Comparison of ENCODE assay signal across 8 mouse cellular contexts in genomic region chr5:81023923-81024715, GRCm38 (mm10). TPM values are rescaled to one million over a fixed set of nuclear protein-coding genes. Genes with fewer than 3 reads are reported as not detected.
A peak's percentile ranks its signal among the peaks of the same experiment; 100 is the strongest.
DNase-seq lines count a peak whose midpoint lies in the region; ATAC-seq and TF ChIP-seq lines count a peak whose summit lies in the region.
"Had no signal": no experiment of that assay in that cellular context is flagged by ENCODE, and none has a peak within 500 bp of the region (broad histone marks: within the 10 kb centered on the region; RNA-seq: fewer than 3 reads in every experiment).

No protein-coding gene starts in this region.

- no peak for TF ChIP-seq EP300 in heart, postnatal 0 days (IDR thresholded peaks at IDR 0.05; ENCODE audit: low read depth)

- TF ChIP-seq CTCF in heart, postnatal 0 days (IDR thresholded peaks at IDR 0.05; ENCODE audit: low read depth): no peak

- no peak overlapping the region for H3K9ac ChIP-seq in heart, postnatal 0 days (replicated peaks; ENCODE audit: low read depth, low read length)
- H3K9ac ChIP-seq in lung, embryonic 16.5 days (ENCODE audit: low read length): no peak overlapping the region
- no peak overlapping the region for H3K9ac ChIP-seq in stomach, embryonic 16.5 days (ENCODE audit: low read length)
- H3K9ac ChIP-seq: liver, embryonic 15.5 days had no signal

- peaks cover 11% of the 10 kb centered on the region for H3K4me1 ChIP-seq in heart, postnatal 0 days (ENCODE audit: control insufficient read depth, insufficient read depth)
- H3K4me1 ChIP-seq in lung, embryonic 16.5 days (replicated peaks; ENCODE audit: control insufficient read depth, insufficient read depth, low read length): peaks cover 14% of the 10 kb centered on the region; the same call in 1 of the 2 replicates
- no peaks in the 10 kb centered on the region for H3K4me1 ChIP-seq in stomach, embryonic 16.5 days (ENCODE audit: control insufficient read depth, insufficient read depth, low read length)
- H3K4me1 ChIP-seq: liver, embryonic 15.5 days had no signal

- no peak overlapping the region for H3K4me3 ChIP-seq in heart, postnatal 0 days (ENCODE audit: low read depth, low read length)
- peak overlapping the region; percentile 0; the same call in 1 of the 2 replicates for H3K4me3 ChIP-seq in lung, embryonic 16.5 days (ENCODE audit: low read length)
- H3K4me3 ChIP-seq in stomach, embryonic 16.5 days (replicated peaks; ENCODE audit: low read length): 0 out of 2 replicates have a peak overlapping the region, but pooled peaks have one; percentile 18
- H3K4me3 ChIP-seq: liver, embryonic 15.5 days had no signal

- H3K9me3 ChIP-seq in heart, postnatal 0 days (replicated peaks; ENCODE audit: control insufficient read depth, low read length): no peaks in the 10 kb centered on the region
- H3K9me3 ChIP-seq in lung, embryonic 16.5 days (ENCODE audit: control insufficient read depth, low read length): no peaks in the 10 kb centered on the region
- no peaks in the 10 kb centered on the region for H3K9me3 ChIP-seq in stomach, embryonic 16.5 days (replicated peaks; ENCODE audit: control insufficient read depth, low read length)
- H3K9me3 ChIP-seq: liver, embryonic 15.5 days had no signal

- no peak for ATAC-seq in heart, postnatal 0 days (ENCODE audit: insufficient read depth, low read depth)
- no peak for ATAC-seq in lung, embryonic 16.5 days (ENCODE audit: low read depth)
- ATAC-seq in stomach, embryonic 16.5 days (ENCODE audit: insufficient read depth, low FRiP score): no peak

- H3K27ac ChIP-seq in heart, postnatal 0 days (ENCODE audit: low read depth): no peak overlapping the region
- no peak overlapping the region for H3K27ac ChIP-seq in lung, embryonic 16.5 days (ENCODE audit: low read length)
- H3K27ac ChIP-seq in stomach, embryonic 16.5 days (ENCODE audit: low read length): no peak overlapping the region
- H3K27ac ChIP-seq: liver, embryonic 15.5 days had no signal

- H3K4me2 ChIP-seq in heart, postnatal 0 days (ENCODE audit: low read depth, low read length): 0 out of 2 replicates have a peak overlapping the region, but pooled peaks have one; percentile 31
- H3K4me2 ChIP-seq in lung, embryonic 16.5 days (ENCODE audit: low read depth, low read length): peak overlapping the region; percentile 44
- H3K4me2 ChIP-seq in stomach, embryonic 16.5 days (ENCODE audit: low read depth, low read length): peak overlapping the region; percentile 38

- DNase-seq in ZHBTc4 (ENCODE audit: low read depth, low spot score): peak; percentile 4
- peak; percentile 40 for DNase-seq in embryo, embryonic 9.5 days (ENCODE audit: extremely low spot score)
- peak; percentile 20 for DNase-seq in heart, postnatal 0 days (ENCODE audit: low spot score)
- no peak for DNase-seq in left cerebral cortex, postnatal 14 days (ENCODE audit: low spot score in 2 of 2)
- DNase-seq in thymus, postnatal 36 days: no peak

- peaks cover 35% of the 10 kb centered on the region for H3K27me3 ChIP-seq in heart, postnatal 0 days (ENCODE audit: control insufficient read depth, insufficient read depth, low read length)
- no peaks in the 10 kb centered on the region; the same call in 1 of the 2 replicates for H3K27me3 ChIP-seq in lung, embryonic 16.5 days (ENCODE audit: control insufficient read depth, insufficient read depth, low read depth, low read length)
- H3K27me3 ChIP-seq in stomach, embryonic 16.5 days (ENCODE audit: control insufficient read depth, insufficient read depth, low read length): no peaks in the 10 kb centered on the region

- intact Hi-C loops in left cerebral cortex, postnatal 14 days (cut with DNase I): loop anchor here (5.0 to 10.0 kb wide), 2 partner anchors 133 to 1321 kb away; no protein-coding TSS in a partner anchor

- H3K36me3 ChIP-seq in heart, postnatal 0 days (replicated peaks; ENCODE audit: control insufficient read depth, insufficient read depth, low read length): no peaks in the 10 kb centered on the region
- H3K36me3 ChIP-seq in lung, embryonic 16.5 days (ENCODE audit: control insufficient read depth, insufficient read depth, low read length): no peaks in the 10 kb centered on the region
- H3K36me3 ChIP-seq in stomach, embryonic 16.5 days (ENCODE audit: control insufficient read depth, insufficient read depth, low read length): no peaks in the 10 kb centered on the region
- H3K36me3 ChIP-seq: liver, embryonic 15.5 days had no signal

- WGBS in heart, postnatal 0 days: 29% methylated on average over 17 of the region's 17 CpGs
- 19% methylated on average over 17 of the region's 17 CpGs for WGBS in lung, embryonic 16.5 days
- 43% methylated on average over 17 of the region's 17 CpGs for WGBS in stomach, embryonic 16.5 days

RNA-seq across cellular contexts. Expression of gene Adgrl3, which starts 4.2 kb away (rescaled TPM):
- total RNA-seq in heart, postnatal 0 days (2014; rRNA removed; ENCODE audit: low replicate concordance): 7.3 and 12.8 TPM in 2 replicates
- polyA plus RNA-seq in heart, postnatal 0 days (2015; fragmentation: Nextera tagmentation; extraction: Ambion mirVana): 1.5 and 1.7 TPM in 2 replicates
- polyA plus RNA-seq in lung, embryonic 16.5 days (2015; fragmentation: Nextera tagmentation; extraction: Ambion mirVana): 13.8 and 16.5 TPM in 2 replicates
- 16.9 and 17.0 TPM in 2 replicates for polyA plus RNA-seq in stomach, embryonic 16.5 days (2015; fragmentation: Nextera tagmentation; extraction: Ambion mirVana)
- 100 to 1,000 TPM; 208 to 211 TPM for total RNA-seq in left cerebral cortex, postnatal 14 days (2021)

Comparison
In these comparisons a context has a peak if more than half of its experiments do, and no peak if none do; other contexts are left out.
1. DNase-seq: peak in ZHBTc4 (single experiment), embryo, embryonic 9.5 days (single experiment) and heart, postnatal 0 days (single experiment); none in left cerebral cortex, postnatal 14 days (0 of 2) and thymus, postnatal 36 days (0 of 2).
2. Peak in every context shown above with its lines, with median percentiles within 50 percentile points of each other: H3K4me2 ChIP-seq.